Mouse (Mus musculus) frontal cortex, postnatal 14 days (tissue): Measurements from ENCODE around the gene Zfp61.

Experiments
- DNase-seq, 2 experiments: peaks; one replicate each; pipeline ENCODE4 v3.0.0; 2022; ENCODE audit warnings: low spot score in 2 of 2

The Zfp61 gene

GRCm38 (mm10) chr7:24260000-24260312 is 41.1 kb downstream of the Zfp61 start:
- no peak for DNase-seq

- no peak for DNase-seq
These were observed 41.6 kb downstream of the Zfp61 start for GRCm38 (mm10) chr7:24259306-24259999.

- peak; percentile 76 to 78 for DNase-seq
These were observed 46.2 kb downstream of the Zfp61 start, which contains the start of gene Zfp108 for GRCm38 (mm10) chr7:24254633-24255474. TSS of gene Zfp108 (plus strand) at chr7:24254794.

- DNase-seq: no peak
These were observed 47.0 kb downstream of the Zfp61 start for GRCm38 (mm10) chr7:24253779-24254615.
